Mouse (Mus musculus): ENCODE results near the gene Gbgt1. TPM values are rescaled to one million over a fixed set of nuclear protein-coding genes. Genes with fewer than 3 reads are reported as not detected.
"Not testable (repeated sequence)": the region's sequence is repeated elsewhere in the genome, so short reads cannot be mapped to it uniquely, and the experiment has no call there.

Gbgt1 gene
- polyA plus RNA-seq, 1 experiment from 2014 or later = 0.50 TPM

DNA sequence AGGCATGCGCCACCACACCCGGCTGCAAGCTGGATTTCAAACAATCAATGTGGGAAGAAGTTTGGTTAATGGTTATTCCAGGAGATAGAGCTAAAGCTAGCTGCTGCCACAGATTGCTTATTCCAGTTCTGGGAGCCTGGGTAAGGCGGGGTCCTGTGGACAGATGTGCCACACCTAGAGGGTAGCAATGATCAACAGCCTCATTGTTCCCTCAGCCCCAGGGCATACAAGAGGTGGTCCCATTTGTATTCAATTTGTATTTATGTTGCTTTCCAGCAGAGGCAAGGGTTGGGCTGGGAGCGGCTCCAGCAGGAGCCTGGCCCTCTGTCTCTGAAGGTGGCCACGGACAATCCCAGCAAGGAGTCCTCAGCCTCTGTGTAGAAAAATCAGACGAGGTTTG lies 9.6 kb downstream of the Gbgt1 start:
- no peak for ATAC-seq (replicated peaks)
- Histone ChIP-seq H3K4me1 (no peaks in the 10 kb centered on the region), H3K27me3 (peaks cover 3% of the 10 kb centered on the region; the same call in 1 of the 2 replicates), H3K9me3 (no peaks in the 10 kb centered on the region), H3K9ac (replicated peaks) (no peak overlapping the region), H3K27ac (replicated peaks) (no peak overlapping the region), H3K36me3 (no peaks in the 10 kb centered on the region), H3K4me2 (replicated peaks) (no peak overlapping the region), H3K4me3 (no peak overlapping the region)
- WGBS = 78% methylated on average over 6 of the region's 6 CpGs

DNA sequence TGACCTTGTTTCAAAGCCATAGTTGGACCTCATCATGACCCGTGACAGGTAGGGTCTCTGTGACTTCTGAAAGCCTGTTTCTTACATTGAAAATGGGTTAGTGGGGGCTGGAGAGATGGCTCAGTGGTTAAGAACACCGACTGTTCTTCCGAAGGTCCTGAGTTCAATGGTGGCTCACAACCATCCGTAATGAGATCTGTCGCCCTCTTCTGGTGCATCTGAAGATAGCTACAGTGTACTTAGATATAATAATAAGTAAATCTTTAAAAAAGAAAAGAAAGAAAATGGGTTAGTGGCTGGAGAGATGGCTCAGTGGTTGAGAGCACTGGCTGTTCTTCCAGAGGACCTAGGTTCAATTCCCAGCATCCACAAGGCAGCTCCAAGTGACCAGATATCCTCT lies 14.9 kb downstream of the Gbgt1 start:
- 51% methylated on average over 5 of the region's 5 CpGs for WGBS

GRCm38 (mm10) chr2:28512798-28513401 lies 16.2 kb downstream of the Gbgt1 start, which contains the start of gene Ralgds:
Ralgds (plus strand) TSS chr2:28513125.
- Histone ChIP-seq H3K9me3 (no peaks in the 10 kb centered on the region), H3K9ac (replicated peaks) (peak within 1 kb of the TSS; percentile 97), H3K27me3 (no peaks in the 10 kb centered on the region), H3K36me3 (no peaks in the 10 kb centered on the region), H3K4me1 (peaks cover 46% of the 10 kb centered on the region), H3K4me3 (peak within 1 kb of the TSS; percentile 95), H3K27ac (replicated peaks) (peak within 1 kb of the TSS; percentile 90), H3K4me2 (replicated peaks) (peak within 1 kb of the TSS; percentile 62)
- ATAC-seq (replicated peaks) = peak; percentile 66
- 0% methylated on average over 71 of the region's 71 CpGs for WGBS

More for the DNA sequence above, 14.9 kb downstream of the Gbgt1 start:
- not testable (repeated sequence) for H3K4me3 ChIP-seq; ATAC-seq (replicated peaks); H3K4me2 ChIP-seq (replicated peaks); H3K27me3 ChIP-seq; H3K36me3 ChIP-seq; H3K9ac ChIP-seq (replicated peaks); H3K27ac ChIP-seq (replicated peaks); H3K9me3 ChIP-seq
- H3K4me1 ChIP-seq = peaks cover 35% of the 10 kb centered on the region

DNA sequence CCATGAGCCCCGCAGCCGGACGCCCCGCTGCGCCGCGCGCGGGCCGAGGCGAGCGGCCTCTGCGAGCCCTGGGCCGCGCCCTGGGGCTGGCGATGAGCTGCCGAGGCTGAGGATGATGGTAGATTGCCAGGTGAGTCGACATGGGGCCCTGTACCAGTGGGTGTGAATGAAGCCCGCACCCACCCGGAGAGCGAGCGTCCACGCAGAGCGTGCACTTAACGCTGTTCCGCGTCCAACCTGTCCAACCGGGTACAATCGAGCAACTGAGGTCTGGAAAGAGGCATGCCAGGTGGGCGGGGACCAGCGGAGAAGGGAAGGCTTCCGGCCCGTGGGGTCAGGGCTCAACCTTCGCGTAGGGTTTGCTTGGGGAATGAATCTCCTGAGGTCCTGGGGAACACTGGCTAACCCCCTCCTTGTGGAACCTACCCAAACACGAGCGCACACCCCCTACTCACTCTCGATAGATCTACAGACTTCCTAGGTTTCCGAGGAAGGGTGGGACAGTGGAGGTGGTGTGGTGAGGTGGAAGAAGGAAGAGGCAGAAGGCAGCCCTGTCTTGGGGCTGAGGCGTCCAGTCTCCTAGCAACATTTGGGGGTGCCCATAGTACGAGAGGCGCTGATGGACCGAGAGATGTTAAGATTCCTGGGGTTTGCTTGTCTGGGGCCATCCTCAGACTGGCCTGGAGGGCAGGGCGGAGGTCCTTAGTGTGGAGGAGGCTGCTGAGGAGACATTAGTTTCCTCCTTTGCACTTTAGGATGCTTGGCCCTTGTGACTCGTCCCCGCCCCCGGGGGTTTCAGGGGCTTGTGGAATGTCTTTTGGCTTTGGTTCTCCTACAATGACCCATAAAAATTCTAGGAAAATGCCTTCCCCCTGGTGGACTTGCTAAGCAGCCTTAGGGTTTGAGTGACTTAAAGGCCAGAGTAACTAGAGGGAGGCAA lies 17.0 kb downstream of the Gbgt1 start:
- WGBS = 6% methylated on average over 47 of the region's 47 CpGs

GRCm38 (mm10) chr2:28514489-28514888 lies 17.8 kb downstream of the Gbgt1 start:
- Histone ChIP-seq H3K36me3 (no peaks in the 10 kb centered on the region), H3K27ac (replicated peaks) (peak overlapping the region; percentile 90), H3K4me1 (peaks cover 55% of the 10 kb centered on the region), H3K27me3 (no peaks in the 10 kb centered on the region), H3K4me3 (peak overlapping the region; percentile 95), H3K4me2 (replicated peaks) (peak overlapping the region; percentile 62), H3K9me3 (no peaks in the 10 kb centered on the region), H3K9ac (replicated peaks) (peak overlapping the region; percentile 97)
- ATAC-seq (replicated peaks) = no peak
- WGBS = 25% methylated on average over 5 of the region's 5 CpGs

More for the DNA sequence above, 17.0 kb downstream of the Gbgt1 start:
- peak; percentile 49 for ATAC-seq (replicated peaks)
- peak overlapping the region; percentile 90 for H3K27ac ChIP-seq (replicated peaks)
- no peaks in the 10 kb centered on the region for H3K9me3 ChIP-seq
- H3K9ac ChIP-seq (replicated peaks) = peak overlapping the region; percentile 97
- peaks cover 54% of the 10 kb centered on the region for H3K4me1 ChIP-seq
- H3K4me3 ChIP-seq = peak overlapping the region; percentile 95
- H3K4me2 ChIP-seq (replicated peaks) = peak overlapping the region; percentile 62
- H3K36me3 ChIP-seq = no peaks in the 10 kb centered on the region
- no peaks in the 10 kb centered on the region for H3K27me3 ChIP-seq

- Histone ChIP-seq H3K27ac (replicated peaks) (peak overlapping the region; percentile 62), H3K4me2 (replicated peaks) (no peak overlapping the region), H3K4me1 (peaks cover 78% of the 10 kb centered on the region), H3K27me3 (no peaks in the 10 kb centered on the region), H3K9ac (replicated peaks) (no peak overlapping the region), H3K36me3 (peaks cover 4% of the 10 kb centered on the region; the same call in 1 of the 2 replicates), H3K9me3 (no peaks in the 10 kb centered on the region), H3K4me3 (no peak overlapping the region)
- WGBS = 45% methylated on average over 5 of the region's 5 CpGs
- no peak for ATAC-seq (replicated peaks)
Measured at GRCm38 (mm10) chr2:28517206-28517909, 20.7 kb downstream of the Gbgt1 start.

DNA sequence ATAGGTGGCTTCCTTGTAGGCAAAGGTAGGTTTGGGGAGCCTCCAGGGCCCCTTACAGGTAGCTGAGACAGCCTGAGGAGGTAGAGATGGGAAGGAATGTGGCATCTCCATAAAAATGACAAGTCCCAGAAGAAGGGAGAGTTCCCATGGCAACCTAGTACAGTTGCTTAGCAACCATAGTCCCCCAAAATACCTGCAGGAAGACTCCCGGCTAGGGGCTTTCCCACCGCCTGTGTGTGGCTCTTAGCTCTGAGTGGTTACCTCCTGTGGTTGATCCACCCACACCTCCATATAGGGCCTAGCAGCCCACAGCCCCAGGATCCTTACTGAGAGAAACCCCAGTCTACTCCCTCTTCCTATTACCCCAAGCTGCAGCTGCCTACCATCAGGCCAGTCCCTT lies 21.5 kb downstream of the Gbgt1 start:
- Histone ChIP-seq H3K27me3 (no peaks in the 10 kb centered on the region), H3K27ac (replicated peaks) (peak overlapping the region; percentile 62), H3K9ac (replicated peaks) (no peak overlapping the region), H3K4me1 (peaks cover 76% of the 10 kb centered on the region), H3K9me3 (no peaks in the 10 kb centered on the region), H3K4me3 (no peak overlapping the region), H3K4me2 (replicated peaks) (0 out of 2 replicates have a peak overlapping the region, but pooled peaks have one; percentile 13), H3K36me3 (peaks cover 5% of the 10 kb centered on the region; the same call in 1 of the 2 replicates)
- ATAC-seq (replicated peaks) = peak; percentile 24; the same call in 1 of the 2 replicates
- 23% methylated on average over 2 of the region's 2 CpGs for WGBS

- H3K4me1 ChIP-seq = peaks cover 80% of the 10 kb centered on the region
- no peak overlapping the region for H3K4me2 ChIP-seq (replicated peaks)
- H3K27ac ChIP-seq (replicated peaks) = no peak overlapping the region
- H3K4me3 ChIP-seq = no peak overlapping the region
- peaks cover 5% of the 10 kb centered on the region; the same call in 1 of the 2 replicates for H3K36me3 ChIP-seq
- ATAC-seq (replicated peaks) = no peak
- no peaks in the 10 kb centered on the region for H3K9me3 ChIP-seq
- no peaks in the 10 kb centered on the region for H3K27me3 ChIP-seq
- 67% methylated on average over 5 of the region's 5 CpGs for WGBS
- no peak overlapping the region for H3K9ac ChIP-seq (replicated peaks)
Measured at GRCm38 (mm10) chr2:28520581-28520980, 23.9 kb downstream of the Gbgt1 start.

DNA sequence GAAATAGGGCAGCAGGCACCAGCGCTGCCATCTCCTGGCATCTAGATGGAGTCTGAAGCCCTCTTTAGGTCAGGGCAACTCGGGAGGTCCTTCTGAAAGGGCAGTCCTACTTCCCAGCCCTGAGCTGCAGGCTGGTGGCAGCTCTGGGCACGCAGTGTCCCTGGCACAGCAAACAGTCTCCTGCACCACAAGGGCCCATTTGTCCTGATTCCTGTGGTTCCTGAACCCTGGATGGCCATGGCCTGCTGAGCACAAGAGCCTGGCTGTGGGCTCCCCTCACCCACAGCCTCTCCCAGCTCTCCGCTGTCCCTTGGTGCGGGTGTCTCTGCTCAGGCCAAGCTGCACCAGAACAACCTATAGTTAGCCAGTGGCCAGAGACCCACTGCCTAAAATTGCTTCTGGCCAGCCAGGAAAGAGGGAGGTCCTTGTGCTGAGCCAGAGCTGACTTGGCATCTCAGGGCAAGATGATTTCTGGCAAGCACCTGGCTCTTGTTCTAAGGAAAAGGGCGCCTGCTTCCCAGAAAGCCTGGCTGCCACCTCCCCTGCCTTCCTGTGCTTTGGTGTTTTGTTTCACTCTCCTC lies 25.0 kb downstream of the Gbgt1 start:
- no peak for ATAC-seq (replicated peaks)
- H3K27ac ChIP-seq (replicated peaks) = peak overlapping the region; percentile 19; the same call in 1 of the 2 replicates

GRCm38 (mm10) chr2:28522166-28522565 lies 25.5 kb downstream of the Gbgt1 start:
- Histone ChIP-seq H3K4me2 (replicated peaks) (no peak overlapping the region), H3K4me3 (no peak overlapping the region), H3K9ac (replicated peaks) (no peak overlapping the region), H3K4me1 (peaks cover 81% of the 10 kb centered on the region), H3K36me3 (peaks cover 5% of the 10 kb centered on the region; the same call in 1 of the 2 replicates), H3K27ac (replicated peaks) (peak overlapping the region; percentile 19; the same call in 1 of the 2 replicates), H3K9me3 (no peaks in the 10 kb centered on the region), H3K27me3 (no peaks in the 10 kb centered on the region)
- 84% methylated on average over 4 of the region's 4 CpGs for WGBS
- ATAC-seq (replicated peaks) = no peak

More for the DNA sequence above, 25.0 kb downstream of the Gbgt1 start:
- Histone ChIP-seq H3K4me3 (no peak overlapping the region), H3K9me3 (no peaks in the 10 kb centered on the region), H3K9ac (replicated peaks) (no peak overlapping the region), H3K4me1 (peaks cover 80% of the 10 kb centered on the region), H3K27me3 (no peaks in the 10 kb centered on the region), H3K4me2 (replicated peaks) (no peak overlapping the region), H3K36me3 (peaks cover 5% of the 10 kb centered on the region; the same call in 1 of the 2 replicates)
- 83% methylated on average over 6 of the region's 6 CpGs for WGBS

- H3K36me3 ChIP-seq = peaks cover 5% of the 10 kb centered on the region; the same call in 1 of the 2 replicates
- H3K9ac ChIP-seq (replicated peaks) = no peak overlapping the region
- WGBS = 5% methylated on average over 5 of the region's 5 CpGs
- H3K27ac ChIP-seq (replicated peaks) = peak overlapping the region; percentile 81
- no peak overlapping the region for H3K4me2 ChIP-seq (replicated peaks)
- H3K27me3 ChIP-seq = no peaks in the 10 kb centered on the region
- no peak overlapping the region for H3K4me3 ChIP-seq
- peaks cover 80% of the 10 kb centered on the region for H3K4me1 ChIP-seq
- peak; percentile 90 for ATAC-seq (replicated peaks)
- H3K9me3 ChIP-seq = no peaks in the 10 kb centered on the region
Measured at GRCm38 (mm10) chr2:28523643-28524117, 27.0 kb downstream of the Gbgt1 start.

Data from forebrain, embryonic 15.5 days (tissue).